Mouse (Mus musculus) regulatory T cell (primary cell): ENCODE results near the gene 1110059E24Rik.

Experiments
- in situ Hi-C: fragments of 300-600 bp; cut with MboI, MseI; formaldehyde crosslinking; loops from one replicate; pipeline ENCODE4 v1.15.1; 2025; ENCODE audit warnings: high pct_unique_total_duplicates

Gene 1110059E24Rik

DNA sequence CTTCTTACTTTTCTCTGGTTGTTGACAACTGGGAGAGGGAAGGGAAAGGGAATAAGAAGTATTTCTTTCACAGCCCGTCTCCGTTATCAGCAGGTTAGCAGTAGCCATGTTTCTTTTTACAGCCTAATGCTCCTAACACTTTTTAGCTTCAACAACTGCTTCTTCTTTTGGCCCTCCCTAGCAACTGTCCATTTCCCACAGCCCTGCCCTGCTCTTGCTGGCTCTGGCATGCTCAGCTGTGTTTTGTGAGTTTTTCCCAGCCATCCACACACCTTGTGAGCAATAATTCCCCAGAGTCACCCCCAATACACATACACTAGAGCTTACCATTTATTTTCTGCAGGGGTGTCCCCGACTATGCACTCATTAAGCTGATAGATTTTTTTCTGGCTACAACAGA lies 75.3 kb downstream of the 1110059E24Rik start:
- in situ Hi-C loops, result no loop called here

DNA sequence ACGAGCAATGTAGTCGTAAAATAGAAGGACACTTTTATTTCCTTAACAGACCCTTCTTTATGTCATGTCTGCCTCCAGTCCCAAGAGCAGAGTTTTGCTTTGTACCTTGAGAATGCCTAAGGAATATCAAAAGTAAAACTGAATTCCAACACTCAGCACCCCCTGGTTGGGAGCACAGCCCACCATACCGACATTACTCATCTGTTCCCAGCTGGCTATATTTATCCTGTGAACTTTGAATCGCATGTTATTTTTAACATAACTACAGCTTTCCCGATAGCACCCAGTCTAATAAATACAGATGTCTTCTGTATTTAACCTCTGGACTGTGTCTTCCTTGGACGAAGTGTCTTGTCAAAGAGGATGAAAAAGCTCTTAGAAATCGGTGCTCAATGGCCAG lies 80.8 kb downstream of the 1110059E24Rik start:
- in situ Hi-C loops, result loop anchor here (25.0 kb wide), 2 partner anchors 740 to 760 kb away; no protein-coding TSS in a partner anchor

DNA sequence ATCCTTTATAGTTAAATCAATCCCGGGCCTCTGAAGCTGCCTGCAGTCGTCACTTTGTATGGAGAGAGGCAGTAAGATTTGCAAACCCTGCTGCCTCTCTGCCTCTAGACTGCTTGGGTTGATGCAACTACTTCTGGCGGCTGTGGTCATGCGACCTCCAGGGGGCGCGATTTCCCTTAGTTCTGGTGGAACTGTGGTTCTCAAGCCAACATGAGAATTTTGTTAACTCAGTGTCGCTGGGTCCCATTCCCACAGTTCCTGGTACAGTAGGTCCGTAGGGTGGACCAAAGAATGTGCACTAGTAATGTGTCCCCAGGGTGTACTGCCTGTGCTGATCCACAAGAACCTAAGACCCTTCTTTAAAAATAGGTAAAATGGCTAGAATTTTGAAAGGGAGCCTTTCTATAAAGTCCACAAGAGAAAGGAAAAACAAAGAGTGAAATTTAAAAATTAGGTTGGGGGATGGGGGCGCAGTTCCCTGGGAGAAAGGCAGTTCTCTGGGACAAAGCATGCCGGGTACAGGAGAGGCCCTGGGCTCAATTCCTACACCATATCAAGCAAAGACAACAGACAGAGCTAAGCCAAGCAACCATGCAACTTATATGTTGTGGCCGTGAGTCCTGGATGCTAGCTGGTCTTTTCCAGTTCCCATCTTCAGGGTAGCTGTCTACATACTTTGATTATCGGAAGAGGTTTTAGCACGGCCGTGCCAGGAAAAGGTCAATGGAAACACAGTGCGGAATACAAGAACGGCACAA lies 81.4 kb downstream of the 1110059E24Rik start:
- in situ Hi-C loops, result loop anchor here (25.0 kb wide), 2 partner anchors 741 to 759 kb away; no protein-coding TSS in a partner anchor

DNA sequence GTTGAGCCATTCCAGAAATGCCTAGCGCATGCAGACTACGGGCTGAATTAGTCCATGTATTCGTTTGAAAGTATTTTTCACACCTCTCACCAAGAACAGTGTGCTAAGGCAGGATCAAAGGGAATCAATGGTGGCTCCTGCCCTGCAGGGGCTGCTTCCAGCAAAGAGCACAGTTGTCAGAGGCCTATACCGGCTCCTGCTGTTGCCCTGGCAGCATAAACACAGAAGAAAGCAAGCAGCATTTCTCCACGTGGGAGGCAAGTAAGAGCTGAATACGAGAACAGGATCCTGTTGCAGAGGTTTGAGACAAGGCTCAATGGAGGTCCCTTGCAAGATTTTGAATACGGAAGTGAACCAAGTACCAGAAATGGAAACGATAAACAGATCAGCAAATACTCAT lies 82.0 kb downstream of the 1110059E24Rik start:
- in situ Hi-C loops, result loop anchor here (25.0 kb wide), 2 partner anchors 742 to 758 kb away; no protein-coding TSS in a partner anchor

DNA sequence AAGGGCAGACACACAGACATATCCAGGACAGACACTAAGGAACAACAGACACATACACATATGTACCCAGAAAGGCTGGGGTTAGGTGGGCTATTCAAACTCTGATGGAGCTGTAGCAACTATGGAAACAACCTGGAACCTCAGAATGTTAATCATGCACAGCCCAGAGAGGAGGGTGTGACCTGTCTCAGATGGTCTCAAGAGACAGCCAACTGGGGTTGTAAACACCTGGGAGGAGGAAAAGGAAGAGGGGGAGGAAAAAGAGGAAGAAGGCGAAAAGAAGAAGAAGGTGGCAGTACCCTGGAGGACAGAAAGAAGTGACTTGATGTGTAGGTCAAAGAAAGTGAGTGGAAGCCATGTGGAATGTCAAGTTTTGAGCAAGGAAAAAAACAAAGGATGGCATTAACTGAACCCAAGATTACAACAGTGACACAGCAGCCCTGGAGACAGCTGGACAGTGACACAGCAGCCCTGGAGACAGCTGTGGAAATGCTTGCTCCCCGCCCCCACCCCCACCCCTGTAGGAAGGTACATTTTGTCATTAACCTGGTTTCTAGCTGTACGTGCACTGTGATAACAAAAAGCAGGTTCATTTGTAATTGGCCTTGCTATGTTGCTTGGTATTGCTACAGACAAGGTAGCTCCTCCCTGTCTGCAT lies 84.1 kb downstream of the 1110059E24Rik start:
- in situ Hi-C loops, result loop anchor here (5.0 to 25.0 kb wide), 4 partner anchors 179 to 756 kb away; no protein-coding TSS in a partner anchor

DNA sequence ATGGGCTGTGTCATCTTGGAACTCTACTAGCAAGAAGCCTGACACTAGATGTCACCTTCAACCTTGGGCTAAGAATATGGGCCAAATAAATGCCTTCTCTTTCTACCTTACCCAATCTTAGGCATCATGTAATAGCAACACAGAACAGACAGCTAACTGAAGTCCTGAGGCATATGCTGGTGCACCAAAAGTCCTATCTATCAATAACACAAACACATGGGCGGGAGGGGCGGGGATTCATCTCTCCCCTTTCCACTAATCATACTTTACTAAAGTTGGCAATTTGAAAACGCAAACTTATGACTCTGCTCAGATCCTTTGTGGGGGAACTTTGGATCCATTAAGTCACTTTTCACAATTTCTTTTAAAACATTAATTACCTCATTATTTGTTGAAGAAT lies 84.8 kb downstream of the 1110059E24Rik start:
- in situ Hi-C loops, result loop anchor here (5.0 to 25.0 kb wide), 4 partner anchors 179 to 756 kb away; no protein-coding TSS in a partner anchor

DNA sequence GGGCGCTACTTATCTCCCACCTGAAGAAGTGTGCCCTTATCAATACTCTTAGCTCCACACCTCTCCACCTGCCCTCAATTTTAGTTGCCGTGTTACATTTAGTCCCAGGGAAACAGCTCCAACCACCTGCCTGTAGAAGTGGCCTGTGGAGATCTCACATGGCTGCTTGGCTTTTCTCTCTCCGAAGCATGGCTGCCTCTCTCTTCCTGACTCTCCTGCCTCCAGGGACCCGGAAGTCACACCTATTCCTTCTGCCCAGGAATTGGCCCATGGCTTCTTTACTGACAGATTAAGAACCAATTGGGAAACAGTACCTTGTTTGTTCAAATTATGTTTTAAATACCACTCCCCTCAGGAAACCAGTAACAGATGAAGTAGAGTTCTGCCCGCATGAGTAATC lies 86.3 kb downstream of the 1110059E24Rik start:
- in situ Hi-C loops, result loop anchor here (5.0 to 25.0 kb wide), 4 partner anchors 181 to 754 kb away; no protein-coding TSS in a partner anchor

DNA sequence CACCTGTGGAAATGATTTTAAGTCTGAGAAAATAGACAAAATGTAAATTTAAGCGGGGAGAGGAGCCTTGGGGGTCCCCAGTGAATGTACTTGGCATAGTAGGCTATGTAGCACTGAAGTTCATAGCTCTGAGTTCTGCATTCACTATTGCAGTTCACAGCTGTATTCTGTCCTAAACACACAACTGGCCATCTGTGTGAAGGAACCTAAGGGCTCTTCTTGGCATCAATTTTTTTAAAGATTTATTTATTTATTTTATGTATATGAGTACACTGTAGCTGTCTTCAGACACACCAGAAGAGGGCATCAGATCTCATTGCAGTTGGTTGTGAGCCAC lies 88.3 kb downstream of the 1110059E24Rik start:
- in situ Hi-C loops, result loop anchor here (5.0 to 25.0 kb wide), 4 partner anchors 192 to 752 kb away; no protein-coding TSS in a partner anchor

DNA sequence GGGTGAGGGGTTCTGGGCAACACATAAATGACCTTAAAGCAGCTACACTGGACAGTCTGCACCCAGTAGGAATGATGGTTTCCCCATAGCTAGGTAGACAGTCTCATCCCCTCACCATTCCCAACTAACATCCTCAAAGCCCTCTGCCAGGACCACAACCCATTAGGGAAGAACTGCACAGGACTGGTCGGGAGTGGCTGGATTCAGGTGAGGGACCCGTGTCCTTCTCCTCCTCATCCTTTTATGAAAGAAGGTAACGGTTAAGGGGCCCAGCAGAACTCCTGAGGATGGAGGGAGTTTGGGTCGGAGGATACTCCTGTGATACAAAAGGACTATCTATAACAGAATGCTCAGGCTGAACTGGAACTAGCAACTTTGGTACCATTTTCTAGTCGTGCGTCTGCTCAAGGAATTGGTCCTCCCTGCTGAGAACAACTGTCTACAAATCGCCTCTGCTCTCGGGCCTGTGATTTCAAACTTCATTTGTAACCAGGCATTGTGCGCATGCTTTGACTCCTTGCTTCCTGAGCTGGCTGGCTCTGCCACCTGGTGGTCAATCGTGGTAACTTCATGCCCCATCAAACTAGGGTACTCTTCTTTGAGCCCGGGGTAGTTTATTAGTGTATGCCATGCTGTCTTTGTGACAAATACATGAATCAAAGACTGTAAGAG lies 88.9 kb downstream of the 1110059E24Rik start:
- in situ Hi-C loops, result loop anchor here (5.0 to 25.0 kb wide), 4 partner anchors 192 to 752 kb away; no protein-coding TSS in a partner anchor

DNA sequence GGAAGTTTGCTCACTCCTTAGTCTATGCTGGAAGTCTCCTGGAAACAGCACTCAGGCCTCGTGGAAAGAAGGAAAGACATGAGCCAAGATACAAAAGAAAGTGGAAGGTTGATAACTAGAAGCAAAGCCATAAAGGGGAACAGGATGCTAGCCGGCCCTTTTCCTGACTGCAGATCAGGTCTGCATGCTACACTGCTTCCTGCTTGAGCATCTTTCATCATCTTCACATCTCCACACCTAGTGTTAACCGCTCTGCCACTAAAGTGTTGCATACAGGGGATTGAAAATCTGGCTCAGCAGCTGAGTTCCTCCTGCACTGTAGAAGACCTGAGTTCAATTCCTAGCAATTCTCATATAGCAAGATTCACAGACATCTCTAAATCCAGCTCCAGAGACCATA lies 89.8 kb downstream of the 1110059E24Rik start:
- in situ Hi-C loops, result loop anchor here (5.0 to 25.0 kb wide), 4 partner anchors 191 to 751 kb away; no protein-coding TSS in a partner anchor

DNA sequence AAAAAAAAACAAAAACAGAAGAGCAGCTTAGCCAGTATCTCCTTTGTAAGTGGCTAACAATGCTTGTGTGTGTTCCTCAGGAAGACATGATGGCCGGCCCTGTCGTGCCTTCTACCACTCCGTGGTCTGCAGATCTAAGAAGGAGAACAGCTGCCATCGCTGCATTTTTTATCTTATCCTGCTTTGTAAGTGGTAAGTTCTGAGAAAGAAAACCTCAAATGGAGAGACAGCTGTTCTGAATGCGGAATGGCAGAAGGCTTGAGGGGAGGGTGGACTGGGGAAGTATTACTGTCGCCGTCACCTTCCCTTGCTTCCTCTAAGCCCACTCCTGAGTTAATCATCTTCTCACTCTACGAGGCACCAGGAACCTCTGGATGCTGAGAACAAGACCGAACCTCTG lies 100.0 kb downstream of the 1110059E24Rik start:
- in situ Hi-C loops, result loop anchor here (25.0 kb wide), 2 partner anchors 740 to 760 kb away; no protein-coding TSS in a partner anchor

DNA sequence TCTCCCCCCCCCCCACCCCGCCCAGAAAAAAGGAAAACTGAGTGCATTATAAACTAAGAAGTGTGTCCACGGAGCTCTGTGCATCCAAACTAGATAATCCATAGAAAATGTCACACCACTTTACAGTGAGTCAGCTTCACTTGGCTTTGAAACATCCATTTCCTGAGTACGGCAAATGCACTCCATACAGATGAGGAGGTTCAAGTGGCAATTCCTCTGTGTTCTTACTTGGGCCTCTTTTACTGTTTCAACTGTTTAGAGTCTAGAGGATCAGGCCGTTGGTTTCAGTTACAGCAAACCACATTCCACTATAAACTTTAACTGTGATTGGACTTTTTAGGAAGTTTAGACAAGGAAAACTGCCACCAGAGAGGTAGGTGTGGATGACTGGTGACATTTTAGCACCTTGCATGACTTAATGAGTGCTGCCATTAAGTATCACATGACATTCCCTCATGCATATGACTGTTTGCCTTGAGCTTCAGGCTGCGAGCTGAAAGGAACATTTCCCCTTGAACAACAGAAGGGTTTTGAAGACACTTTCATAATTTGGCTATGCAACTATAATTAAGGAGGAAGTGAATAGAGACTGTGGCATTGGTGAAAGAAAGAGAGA lies 100.7 kb downstream of the 1110059E24Rik start:
- in situ Hi-C loops, result loop anchor here (25.0 kb wide), 2 partner anchors 740 to 760 kb away; no protein-coding TSS in a partner anchor

DNA sequence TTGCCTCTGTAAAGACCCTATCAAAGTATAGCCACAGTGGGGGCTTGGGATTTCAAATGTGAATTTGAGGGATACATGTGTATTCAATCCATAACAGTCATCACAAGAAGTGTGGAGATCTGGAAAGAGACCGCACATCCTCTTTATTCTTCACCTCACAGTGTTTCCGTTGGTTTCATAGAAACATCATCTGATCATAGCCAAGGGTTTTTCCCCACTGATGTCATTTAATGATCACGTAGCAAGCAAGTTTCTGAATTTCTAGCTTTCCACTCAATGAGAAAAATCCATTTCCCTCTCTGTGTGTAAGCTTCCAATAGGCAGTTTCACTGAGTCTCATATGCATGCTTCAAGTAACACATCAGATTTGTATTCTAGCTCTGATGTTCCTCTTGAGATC lies 103.1 kb downstream of the 1110059E24Rik start:
- in situ Hi-C loops, result loop anchor here (25.0 kb wide), 2 partner anchors 737 to 763 kb away; no protein-coding TSS in a partner anchor

DNA sequence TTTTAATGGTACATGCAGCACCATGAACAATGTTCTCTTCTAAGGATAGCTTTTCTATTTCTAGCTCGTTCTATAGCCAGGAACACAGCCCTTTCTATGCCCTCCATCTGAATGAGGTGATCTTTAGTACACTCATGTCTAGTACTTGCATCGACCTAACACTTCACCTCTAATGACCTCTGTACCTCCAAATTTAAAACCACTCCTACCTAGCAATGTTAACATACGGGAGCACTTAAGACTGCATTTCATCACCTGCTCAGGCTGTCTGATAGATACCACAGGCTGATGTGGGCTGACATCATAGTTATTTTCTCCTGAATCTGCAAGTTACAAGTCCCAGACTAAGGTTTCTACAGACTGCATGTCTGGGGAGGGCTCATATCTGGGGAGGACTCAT lies 103.8 kb downstream of the 1110059E24Rik start:
- in situ Hi-C loops, result no loop called here

DNA sequence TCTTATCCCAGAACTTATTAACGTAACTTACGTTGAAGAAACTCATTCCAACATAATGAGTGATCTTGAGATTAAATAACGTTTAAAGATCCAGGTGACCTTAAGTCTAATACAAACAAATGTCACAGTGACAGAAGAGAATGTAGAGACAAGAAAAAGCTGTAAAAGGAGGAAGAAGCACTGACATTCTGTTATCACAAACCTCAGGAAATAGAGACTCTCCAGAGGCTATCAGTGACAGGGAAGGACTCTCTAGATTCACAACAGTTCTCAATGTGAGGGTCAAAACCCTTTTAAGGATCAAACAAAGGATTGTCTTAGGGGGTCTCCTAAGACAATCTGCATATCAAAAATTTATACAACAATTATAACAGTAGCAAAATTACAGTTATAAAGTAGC lies 115.7 kb downstream of the 1110059E24Rik start:
- in situ Hi-C loops, result no loop called here
